Mouse (Mus musculus): ENCODE data around the gene Gfi1b.

DNA sequence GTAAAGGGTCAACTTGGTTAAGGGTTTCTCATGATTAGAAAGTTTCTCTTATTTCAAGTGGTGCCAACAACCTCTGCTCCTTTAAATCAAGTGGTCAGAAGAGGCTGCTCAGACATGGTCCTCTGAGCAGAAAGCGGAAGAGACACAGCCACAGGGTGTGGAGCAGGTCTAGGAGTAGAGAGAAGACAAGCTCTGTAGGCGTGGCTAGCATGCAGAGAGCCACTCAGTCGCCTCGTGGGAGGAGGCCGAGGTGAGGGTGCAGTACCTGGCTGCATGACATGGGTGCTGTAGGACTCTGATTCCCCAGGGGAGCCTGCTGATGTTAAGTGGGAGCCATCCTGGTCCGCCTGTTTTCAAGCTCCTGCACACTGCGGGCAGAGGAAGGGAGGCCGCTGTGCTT, 34.4 kb upstream of the Gfi1b start:
- TF ChIP-seq CTCF (IDR thresholded peaks at IDR 0.05; ENCODE audit: low read depth) (no peak), EP300 (IDR thresholded peaks at IDR 0.05; ENCODE audit: low read depth) (no peak)
